In genomic region chrX:101253952-101254729, GRCm38 (mm10) we compare ENCODE assay signal across 7 mouse cellular contexts. TPM values are rescaled to one million over a fixed set of nuclear protein-coding genes. Genes with fewer than 3 reads are reported as not detected.
DNase-seq lines count a peak whose midpoint lies in the region; ATAC-seq lines count a peak whose summit lies in the region.

Gene Foxo4 (plus strand): TSS chrX:101254528.

- H3K27ac ChIP-seq in embryonic facial prominence, embryonic 11.5 days (replicated peaks; ENCODE audit: low read depth, low read length): peak within 1 kb of the TSS; percentile 20
- peak within 1 kb of the TSS; percentile 89 for H3K27ac ChIP-seq in limb, embryonic 10.5 days
- no peak within 1 kb of the TSS for H3K27ac ChIP-seq in midbrain, embryonic 13.5 days

- ATAC-seq in embryonic facial prominence, embryonic 11.5 days (replicated peaks; ENCODE audit: insufficient number of reproducible peaks, low FRiP score, low TSS enrichment, low read depth): peak; percentile 94
- ATAC-seq in granulocyte monocyte progenitor cell, adult 5-6 weeks (replicated peaks; ENCODE audit: poor library complexity, severe bottlenecking): peak; percentile 83
- peak; percentile 94 for ATAC-seq in midbrain, embryonic 13.5 days

- H3K27me3 ChIP-seq in embryonic facial prominence, embryonic 11.5 days (ENCODE audit: control insufficient read depth, insufficient read depth, low read length): no peaks in the 10 kb centered on the region
- peaks cover 65% of the 10 kb centered on the region for H3K27me3 ChIP-seq in limb, embryonic 10.5 days (ENCODE audit: low read depth, poor library complexity, severe bottlenecking)
- no peaks in the 10 kb centered on the region for H3K27me3 ChIP-seq in midbrain, embryonic 13.5 days

- H3K36me3 ChIP-seq in embryonic facial prominence, embryonic 11.5 days (replicated peaks; ENCODE audit: control insufficient read depth, insufficient read depth, low read depth, low read length): no peaks in the 10 kb centered on the region
- peaks cover 19% of the 10 kb centered on the region for H3K36me3 ChIP-seq in limb, embryonic 10.5 days
- no peaks in the 10 kb centered on the region for H3K36me3 ChIP-seq in midbrain, embryonic 13.5 days

- H3K4me3 ChIP-seq in embryonic facial prominence, embryonic 11.5 days (ENCODE audit: low read depth, low read length): peak within 1 kb of the TSS; percentile 52
- H3K4me3 ChIP-seq in limb, embryonic 10.5 days: peak within 1 kb of the TSS; percentile 66
- peak within 1 kb of the TSS; percentile 54 for H3K4me3 ChIP-seq in midbrain, embryonic 13.5 days (replicated peaks)

- H3K9ac ChIP-seq in embryonic facial prominence, embryonic 11.5 days (replicated peaks; ENCODE audit: low read length): peak within 1 kb of the TSS; percentile 55
- H3K9ac ChIP-seq in midbrain, embryonic 13.5 days (replicated peaks): peak within 1 kb of the TSS; percentile 59

- DNase-seq in adrenal gland, postnatal 14 days: peak; percentile 91
- peak; percentile 93 for DNase-seq in embryonic facial prominence, embryonic 11.5 days (ENCODE audit: low spot score)
- DNase-seq in kidney, adult 11 months: peak; percentile 91
- peak; percentile 83 for DNase-seq in limb, embryonic 10.5 days (ENCODE audit: low spot score)
- peak; percentile 74 to 81 for DNase-seq in spleen, adult 18-20 months

- WGBS in embryonic facial prominence, embryonic 11.5 days: 19% methylated on average over 45 of the region's 47 CpGs
- WGBS in limb, embryonic 10.5 days: 14% methylated on average over 47 of the region's 47 CpGs
- 29% methylated on average over 46 of the region's 47 CpGs for WGBS in midbrain, embryonic 13.5 days

- H3K4me2 ChIP-seq in embryonic facial prominence, embryonic 11.5 days (ENCODE audit: low read depth, low read length): peak within 1 kb of the TSS; percentile 54
- H3K4me2 ChIP-seq in midbrain, embryonic 13.5 days (replicated peaks): peak within 1 kb of the TSS; percentile 77

- no peaks in the 10 kb centered on the region for H3K9me3 ChIP-seq in embryonic facial prominence, embryonic 11.5 days (replicated peaks; ENCODE audit: control insufficient read depth, low read length)
- H3K9me3 ChIP-seq in limb, embryonic 10.5 days (replicated peaks): no peaks in the 10 kb centered on the region
- no peaks in the 10 kb centered on the region for H3K9me3 ChIP-seq in midbrain, embryonic 13.5 days

- H3K4me1 ChIP-seq in embryonic facial prominence, embryonic 11.5 days (ENCODE audit: control insufficient read depth, insufficient read depth, low read length): no peaks in the 10 kb centered on the region
- H3K4me1 ChIP-seq in limb, embryonic 10.5 days: peaks cover 6% of the 10 kb centered on the region; the same call in 1 of the 2 replicates
- H3K4me1 ChIP-seq in midbrain, embryonic 13.5 days (replicated peaks): peaks cover 9% of the 10 kb centered on the region

RNA-seq across cellular contexts. Expression of gene Foxo4, which starts in this region (rescaled TPM):
- 36.0 and 39.1 TPM in 2 replicates for total RNA-seq in adrenal gland, postnatal 14 days (2021)
- 4.3 and 4.6 TPM in 2 replicates for polyA plus RNA-seq in embryonic facial prominence, embryonic 11.5 days (2014; fragmentation: Nextera tagmentation; extraction: Ambion mirVana)
- 7.0 and 14.4 TPM in 2 replicates for total RNA-seq in granulocyte monocyte progenitor cell, adult 5-6 weeks (2014; fragmentation: Nextera tagmentation)
- 12.8 and 16.9 TPM in 2 replicates for total RNA-seq in granulocyte monocyte progenitor cell, adult 5-6 weeks (2017)
- polyA plus RNA-seq in limb, embryonic 10.5 days (2016; fragmentation: Nextera tagmentation; extraction: Ambion mirVana): 3.7 and 4.7 TPM in 2 replicates
- polyA plus RNA-seq in midbrain, embryonic 13.5 days (2015; fragmentation: Nextera tagmentation; extraction: Ambion mirVana): 0.86 and 1.1 TPM in 2 replicates
